Comparison of ENCODE assay signal across 7 mouse cellular contexts in genomic region chr11:79686501-79687121, GRCm38 (mm10).
DNase-seq lines count a peak whose midpoint lies in the region; ATAC-seq and TF ChIP-seq lines count a peak whose summit lies in the region.

No protein-coding gene starts in this region.

- no peak overlapping the region for H3K27ac ChIP-seq in kidney, adult 2 months (ENCODE audit: insufficient read depth, low read depth, low read length)
- H3K27ac ChIP-seq in limb, embryonic 11.5 days (replicated peaks; ENCODE audit: low read depth, low read length), result no peak overlapping the region
- no peak overlapping the region for H3K27ac ChIP-seq in midbrain, embryonic 16.5 days (ENCODE audit: low read length)
- H3K27ac ChIP-seq in spleen, adult 2 months (ENCODE audit: insufficient read depth, low read length), result no peak overlapping the region

- peak; percentile 96 for DNase-seq in adrenal gland, postnatal 10 days
- DNase-seq in embryo, embryonic 11.5 days (ENCODE audit: low read depth, low spot score), result peak; percentile 84
- DNase-seq in heart, adult 18-20 months, result peak; percentile 75 to 95
- peak; percentile 89 for DNase-seq in kidney, adult 2 months
- DNase-seq in limb, embryonic 11.5 days (ENCODE audit: low spot score), result peak; percentile 97
- peak; percentile 59 to 81 for DNase-seq in spleen, adult 2 months (ENCODE audit: low read depth in 1 of 2, low spot score in 2 of 2)

- no peaks in the 10 kb centered on the region for H3K4me1 ChIP-seq in kidney, adult 2 months (ENCODE audit: control insufficient read depth, insufficient read depth, low read length)
- no peaks in the 10 kb centered on the region; the same call in 1 of the 2 replicates for H3K4me1 ChIP-seq in limb, embryonic 11.5 days (ENCODE audit: control insufficient read depth, insufficient read depth, low read length)
- H3K4me1 ChIP-seq in midbrain, embryonic 16.5 days (ENCODE audit: control insufficient read depth, insufficient read depth, low read length), result no peaks in the 10 kb centered on the region
- H3K4me1 ChIP-seq in spleen, adult 2 months (ENCODE audit: control insufficient read depth, insufficient read depth, insufficient read length), result no peaks in the 10 kb centered on the region

- H3K4me2 ChIP-seq in limb, embryonic 11.5 days (ENCODE audit: low read depth, severe bottlenecking), result no peak overlapping the region
- no peak overlapping the region for H3K4me2 ChIP-seq in midbrain, embryonic 16.5 days (ENCODE audit: low read length)

- peak; percentile 97 for TF ChIP-seq CTCF in kidney, adult 2 months (conservative IDR thresholded peaks at IDR 0.05; ENCODE audit: insufficient read depth, insufficient read length, low read depth, low read length)
- peak; percentile 97 for TF ChIP-seq CTCF in spleen, adult 2 months (IDR thresholded peaks at IDR 0.05; ENCODE audit: extremely low read depth, insufficient read depth, insufficient read length, insufficient replicate concordance)

- ATAC-seq in limb, embryonic 11.5 days (ENCODE audit: insufficient number of reproducible peaks, low FRiP score, low TSS enrichment, low read depth), result peak; percentile 57; the same call in 1 of the 2 replicates
- peak; percentile 72; the same call in 1 of the 2 replicates for ATAC-seq in midbrain, embryonic 16.5 days

- no peaks in the 10 kb centered on the region for H3K9me3 ChIP-seq in limb, embryonic 11.5 days (ENCODE audit: control insufficient read depth, low read length)
- H3K9me3 ChIP-seq in midbrain, embryonic 16.5 days (replicated peaks; ENCODE audit: control insufficient read depth, low read length, poor library complexity, severe bottlenecking), result no peaks in the 10 kb centered on the region

- H3K4me3 ChIP-seq in kidney, adult 2 months (ENCODE audit: insufficient read depth, low read depth, low read length), result no peak overlapping the region
- H3K4me3 ChIP-seq in limb, embryonic 11.5 days (ENCODE audit: low read depth, low read length), result no peak overlapping the region
- no peak overlapping the region for H3K4me3 ChIP-seq in midbrain, embryonic 16.5 days (ENCODE audit: low read depth, low read length)
- H3K4me3 ChIP-seq in spleen, adult 2 months (ENCODE audit: extremely low read depth, insufficient read depth, insufficient read length), result no peak overlapping the region

- no peaks in the 10 kb centered on the region for H3K27me3 ChIP-seq in kidney, adult 2 months (replicated peaks; ENCODE audit: control insufficient read depth, insufficient read depth, low read length)
- H3K27me3 ChIP-seq in limb, embryonic 11.5 days (ENCODE audit: control insufficient read depth, insufficient read depth, low read length), result no peaks in the 10 kb centered on the region
- no peaks in the 10 kb centered on the region for H3K27me3 ChIP-seq in midbrain, embryonic 16.5 days (ENCODE audit: control insufficient read depth, insufficient read depth, low read depth, low read length)
- H3K27me3 ChIP-seq in spleen, adult 2 months (ENCODE audit: control insufficient read depth, insufficient read depth, low read length), result no peaks in the 10 kb centered on the region

- no peak for TF ChIP-seq POLR2A in kidney, adult 2 months (IDR thresholded peaks at IDR 0.05; ENCODE audit: low read depth, low read length)
- no peak for TF ChIP-seq POLR2A in spleen, adult 2 months (IDR thresholded peaks at IDR 0.05; ENCODE audit: low read depth, low read length)

- H3K36me3 ChIP-seq in kidney, adult 2 months (ENCODE audit: control insufficient read depth, insufficient read depth, low read length), result no peaks in the 10 kb centered on the region
- H3K36me3 ChIP-seq in limb, embryonic 11.5 days (ENCODE audit: control insufficient read depth, insufficient read depth, low read length), result peaks cover 5% of the 10 kb centered on the region
- peaks cover 17% of the 10 kb centered on the region for H3K36me3 ChIP-seq in midbrain, embryonic 16.5 days (ENCODE audit: control insufficient read depth, insufficient read depth, low read length)
- no peaks in the 10 kb centered on the region for H3K36me3 ChIP-seq in spleen, adult 2 months (ENCODE audit: control insufficient read depth, insufficient read depth, low read length)

- WGBS in kidney, adult 2 months, result 66% methylated on average over 26 of the region's 26 CpGs
- WGBS in limb, embryonic 11.5 days, result 64% methylated on average over 26 of the region's 26 CpGs
- WGBS in midbrain, embryonic 16.5 days, result 71% methylated on average over 26 of the region's 26 CpGs
- WGBS in spleen, adult 2 months, result 61% methylated on average over 26 of the region's 26 CpGs

- H3K9ac ChIP-seq in limb, embryonic 11.5 days (ENCODE audit: low read length), result no peak overlapping the region
- H3K9ac ChIP-seq in midbrain, embryonic 16.5 days (ENCODE audit: low read depth, low read length), result no peak overlapping the region
